In genomic region chr3:159885781-159886400, GRCm38 (mm10) we compare ENCODE assay signal across 9 mouse cellular contexts. TPM values are rescaled to one million over a fixed set of nuclear protein-coding genes. Genes with fewer than 3 reads are reported as not detected.
DNase-seq lines count a peak whose midpoint lies in the region; ATAC-seq lines count a peak whose summit lies in the region.
"Had no signal": no experiment of that assay in that cellular context is flagged by ENCODE, and none has a peak within 500 bp of the region (broad histone marks: within the 10 kb centered on the region; RNA-seq: fewer than 3 reads in every experiment).

No protein-coding gene starts in this region.

- H3K4me3 ChIP-seq in heart, embryonic 11.5 days (ENCODE audit: low read depth, low read length), result no peak overlapping the region
- H3K4me3 ChIP-seq in forebrain, embryonic 12.5 days (replicated peaks), result no peak overlapping the region
- no peak overlapping the region for H3K4me3 ChIP-seq in midbrain, embryonic 11.5 days (ENCODE audit: low read depth, low read length)
- H3K4me3 ChIP-seq: erythroblast, embryonic 14.5 days had no signal

- H3K27ac ChIP-seq in heart, embryonic 11.5 days (ENCODE audit: low read depth, low read length), result peak overlapping the region; percentile 84
- H3K27ac ChIP-seq in forebrain, embryonic 12.5 days, result peak overlapping the region; percentile 75
- H3K27ac ChIP-seq in midbrain, embryonic 11.5 days (ENCODE audit: low read depth, low read length), result peak overlapping the region; percentile 84; the same call in 1 of the 2 replicates

- intact Hi-C loops in heart, postnatal 36 days (cut with DNase I), result loop anchor here (2.0 kb wide), 1 partner anchor 45 kb away; no protein-coding TSS in a partner anchor

- H3K4me2 ChIP-seq in heart, embryonic 11.5 days, result peak overlapping the region; percentile 43
- no peak overlapping the region for H3K4me2 ChIP-seq in forebrain, embryonic 12.5 days
- H3K4me2 ChIP-seq in midbrain, embryonic 11.5 days, result 0 out of 2 replicates have a peak overlapping the region, but pooled peaks have one; percentile 11

- no peak for ATAC-seq in heart, embryonic 11.5 days (replicated peaks; ENCODE audit: insufficient number of reproducible peaks, low FRiP score, low TSS enrichment)
- ATAC-seq in forebrain, embryonic 12.5 days (ENCODE audit: low FRiP score), result peak; percentile 71
- ATAC-seq in midbrain, embryonic 11.5 days (ENCODE audit: low FRiP score), result peak; percentile 17; the same call in 1 of the 2 replicates

- DNase-seq in heart, postnatal 36 days, result no peak
- peak; percentile 83 for DNase-seq in Muller cell, postnatal 12 days (ENCODE audit: inconsistent ontology term)
- peak; percentile 89 for DNase-seq in midbrain, embryonic 11.5 days (ENCODE audit: low spot score, missing footprints)
- DNase-seq in cerebellum, postnatal 36 days, result no peak
- DNase-seq in thymus, postnatal 25 days, result no peak
- no peak for DNase-seq in layer of hippocampus, postnatal 10 days (ENCODE audit: low spot score in 2 of 2)

- H3K9me3 ChIP-seq in heart, embryonic 11.5 days (replicated peaks; ENCODE audit: control insufficient read depth, low read length), result no peaks in the 10 kb centered on the region
- H3K9me3 ChIP-seq in forebrain, embryonic 12.5 days, result no peaks in the 10 kb centered on the region
- H3K9me3 ChIP-seq in midbrain, embryonic 11.5 days (ENCODE audit: control insufficient read depth, low read length), result no peaks in the 10 kb centered on the region

- WGBS in heart, embryonic 11.5 days (ENCODE audit: insufficient replicate concordance), result 13% methylated on average over 1 of the region's 1 CpGs
- WGBS in forebrain, embryonic 12.5 days, result 0% methylated on average over 1 of the region's 1 CpGs
- WGBS in midbrain, embryonic 11.5 days, result 0% methylated on average over 1 of the region's 1 CpGs

- no peaks in the 10 kb centered on the region for H3K36me3 ChIP-seq in heart, embryonic 11.5 days (ENCODE audit: control insufficient read depth, insufficient read depth, low read length)
- H3K36me3 ChIP-seq in forebrain, embryonic 12.5 days (replicated peaks), result no peaks in the 10 kb centered on the region
- no peaks in the 10 kb centered on the region for H3K36me3 ChIP-seq in midbrain, embryonic 11.5 days (ENCODE audit: control insufficient read depth, insufficient read depth, low read length)

- H3K4me1 ChIP-seq in heart, embryonic 11.5 days (ENCODE audit: control insufficient read depth, insufficient read depth, low read length), result peaks cover 30% of the 10 kb centered on the region
- peaks cover 24% of the 10 kb centered on the region for H3K4me1 ChIP-seq in forebrain, embryonic 12.5 days
- peaks cover 21% of the 10 kb centered on the region for H3K4me1 ChIP-seq in midbrain, embryonic 11.5 days (ENCODE audit: control insufficient read depth, insufficient read depth, low read length)

- no peak overlapping the region for H3K9ac ChIP-seq in heart, embryonic 11.5 days (ENCODE audit: low read depth, low read length)
- no peak overlapping the region for H3K9ac ChIP-seq in forebrain, embryonic 12.5 days
- no peak overlapping the region for H3K9ac ChIP-seq in midbrain, embryonic 11.5 days (ENCODE audit: low read length)

- no peaks in the 10 kb centered on the region for H3K27me3 ChIP-seq in heart, embryonic 11.5 days (ENCODE audit: control insufficient read depth, insufficient read depth, low read length)
- peaks cover 11% of the 10 kb centered on the region; the same call in 1 of the 2 replicates for H3K27me3 ChIP-seq in forebrain, embryonic 12.5 days
- no peaks in the 10 kb centered on the region for H3K27me3 ChIP-seq in midbrain, embryonic 11.5 days (ENCODE audit: control insufficient read depth, insufficient read depth, low read length)

RNA-seq across cellular contexts. Expression of gene Wls, which starts 46.4 kb away (rescaled TPM):
- polyA plus RNA-seq in heart, embryonic 11.5 days (2014; fragmentation: Nextera tagmentation; extraction: Ambion mirVana), result 128 and 156 TPM in 2 replicates
- 10 to 100 TPM; 44.2 to 46.0 TPM for total RNA-seq in heart, postnatal 36 days (2021)
- 65.9 and 87.8 TPM in 2 replicates for polyA plus RNA-seq in forebrain, embryonic 12.5 days (2016; fragmentation: Nextera tagmentation; extraction: Ambion mirVana)
- polyA plus RNA-seq in midbrain, embryonic 11.5 days (2014; fragmentation: Nextera tagmentation; extraction: Ambion mirVana), result 212 and 215 TPM in 2 replicates
- total RNA-seq in layer of hippocampus, postnatal 10 days (2021), result 10 to 100 TPM; 21.6 to 25.0 TPM

Comparison
In these comparisons a context has a peak if more than half of its experiments do, and no peak if none do; other contexts are left out.
1. DNase-seq: peak in Muller cell, postnatal 12 days (single experiment) and midbrain, embryonic 11.5 days (single experiment); none in heart, postnatal 36 days (0 of 2), cerebellum, postnatal 36 days (0 of 2), thymus, postnatal 25 days (single experiment) and layer of hippocampus, postnatal 10 days (0 of 2).
2. Peak in every context shown above with its lines, with median percentiles within 50 percentile points of each other: H3K27ac ChIP-seq.